Comparison of ENCODE assay signal across 10 mouse cellular contexts in genomic region chr6:84912434-84912833, GRCm38 (mm10).
DNase-seq lines count a peak whose midpoint lies in the region; ATAC-seq and TF ChIP-seq lines count a peak whose summit lies in the region.
"Had no signal": no experiment of that assay in that cellular context is flagged by ENCODE, and none has a peak within 500 bp of the region (broad histone marks: within the 10 kb centered on the region; RNA-seq: fewer than 3 reads in every experiment).

No protein-coding gene starts in this region.

- peak; percentile 67 for DNase-seq in forebrain, postnatal 0 days
- DNase-seq in liver (peak; percentile 16), adipocyte (ENCODE audit: low spot score) (peak; percentile 86)
- no peak for DNase-seq in frontal cortex, postnatal 25 days (ENCODE audit: low spot score in 2 of 2)

- H3K9me3 ChIP-seq in forebrain, postnatal 0 days (ENCODE audit: low read length) = no peaks in the 10 kb centered on the region
- H3K9me3 ChIP-seq in forebrain, embryonic 15.5 days = no peaks in the 10 kb centered on the region
- H3K9me3 ChIP-seq in liver, embryonic 12.5 days (replicated peaks) = no peaks in the 10 kb centered on the region
- no peaks in the 10 kb centered on the region for H3K9me3 ChIP-seq in intestine, embryonic 15.5 days
- H3K9me3 ChIP-seq: heart, embryonic 15.5 days; midbrain, embryonic 12.5 days had no signal

- peak; percentile 45 for ATAC-seq in forebrain, postnatal 0 days
- ATAC-seq in forebrain, embryonic 15.5 days (replicated peaks) = no peak
- no peak for ATAC-seq in liver, embryonic 12.5 days
- ATAC-seq in inflammation-experienced regulatory T-cells, adult 6 months = peak; percentile 32
- ATAC-seq in intestine, embryonic 15.5 days = no peak

- no peak overlapping the region for H3K27ac ChIP-seq in forebrain, postnatal 0 days (ENCODE audit: low read depth, low read length)
- no peak overlapping the region for H3K27ac ChIP-seq in forebrain, embryonic 15.5 days (replicated peaks)
- no peak overlapping the region for H3K27ac ChIP-seq in liver, embryonic 12.5 days
- no peak overlapping the region for H3K27ac ChIP-seq in intestine, embryonic 15.5 days
- H3K27ac ChIP-seq: heart, embryonic 15.5 days; midbrain, embryonic 12.5 days had no signal

- H3K4me1 ChIP-seq in forebrain, postnatal 0 days (ENCODE audit: insufficient read depth) = no peaks in the 10 kb centered on the region
- no peaks in the 10 kb centered on the region for H3K4me1 ChIP-seq in forebrain, embryonic 15.5 days
- no peaks in the 10 kb centered on the region for H3K4me1 ChIP-seq in liver, embryonic 12.5 days
- H3K4me1 ChIP-seq in intestine, embryonic 15.5 days (replicated peaks) = no peaks in the 10 kb centered on the region
- H3K4me1 ChIP-seq: heart, embryonic 15.5 days; midbrain, embryonic 12.5 days had no signal

- no peaks in the 10 kb centered on the region for H3K36me3 ChIP-seq in forebrain, postnatal 0 days (ENCODE audit: insufficient read depth)
- no peaks in the 10 kb centered on the region for H3K36me3 ChIP-seq in forebrain, embryonic 15.5 days
- H3K36me3 ChIP-seq in liver, embryonic 12.5 days = no peaks in the 10 kb centered on the region
- H3K36me3 ChIP-seq in intestine, embryonic 15.5 days = no peaks in the 10 kb centered on the region
- H3K36me3 ChIP-seq: heart, embryonic 15.5 days; midbrain, embryonic 12.5 days had no signal

- H3K4me3 ChIP-seq in forebrain, postnatal 0 days (ENCODE audit: low read depth, low read length) = no peak overlapping the region
- no peak overlapping the region for H3K4me3 ChIP-seq in forebrain, embryonic 15.5 days
- H3K4me3 ChIP-seq in liver, embryonic 12.5 days = no peak overlapping the region
- no peak overlapping the region for H3K4me3 ChIP-seq in intestine, embryonic 15.5 days (replicated peaks)
- H3K4me3 ChIP-seq: heart, embryonic 15.5 days; midbrain, embryonic 12.5 days had no signal

- H3K9ac ChIP-seq in forebrain, postnatal 0 days = no peak overlapping the region
- H3K9ac ChIP-seq in forebrain, embryonic 15.5 days (replicated peaks) = no peak overlapping the region
- no peak overlapping the region for H3K9ac ChIP-seq in liver, embryonic 12.5 days
- no peak overlapping the region for H3K9ac ChIP-seq in intestine, embryonic 15.5 days
- H3K9ac ChIP-seq: heart, embryonic 15.5 days; midbrain, embryonic 12.5 days had no signal

- TF ChIP-seq CTCF in forebrain, postnatal 0 days (IDR thresholded peaks at IDR 0.05; ENCODE audit: low read depth) = peak; percentile 68

- no peak overlapping the region for H3K4me2 ChIP-seq in forebrain, postnatal 0 days (ENCODE audit: low read depth)
- no peak overlapping the region for H3K4me2 ChIP-seq in forebrain, embryonic 15.5 days (replicated peaks)
- H3K4me2 ChIP-seq in liver, embryonic 12.5 days = no peak overlapping the region
- H3K4me2 ChIP-seq in intestine, embryonic 15.5 days (replicated peaks) = no peak overlapping the region
- H3K4me2 ChIP-seq: heart, embryonic 15.5 days; midbrain, embryonic 12.5 days had no signal

- 5% methylated on average over 2 of the region's 2 CpGs for WGBS in forebrain, postnatal 0 days
- 7% methylated on average over 2 of the region's 2 CpGs for WGBS in forebrain, embryonic 15.5 days
- 10% methylated on average over 2 of the region's 2 CpGs for WGBS in liver, embryonic 12.5 days (ENCODE audit: insufficient replicate concordance)
- WGBS in intestine, embryonic 15.5 days = 11% methylated on average over 2 of the region's 2 CpGs

- H3K27me3 ChIP-seq in forebrain, postnatal 0 days (ENCODE audit: insufficient read depth, low read length) = no peaks in the 10 kb centered on the region
- no peaks in the 10 kb centered on the region for H3K27me3 ChIP-seq in forebrain, embryonic 15.5 days
- H3K27me3 ChIP-seq in liver, embryonic 12.5 days (replicated peaks) = no peaks in the 10 kb centered on the region
- H3K27me3 ChIP-seq in intestine, embryonic 15.5 days (replicated peaks) = no peaks in the 10 kb centered on the region
- H3K27me3 ChIP-seq: heart, embryonic 15.5 days; midbrain, embryonic 12.5 days had no signal

Comparison
In these comparisons a context has a peak if more than half of its experiments do, and no peak if none do; other contexts are left out.
1. ATAC-seq: peak in forebrain, postnatal 0 days (single experiment) and inflammation-experienced regulatory T-cells, adult 6 months (single experiment); none in forebrain, embryonic 15.5 days (single experiment), liver, embryonic 12.5 days (single experiment) and intestine, embryonic 15.5 days (single experiment).
2. DNase-seq: peak in forebrain, postnatal 0 days (single experiment), liver (single experiment) and adipocyte (single experiment); none in frontal cortex, postnatal 25 days (0 of 2).